Mouse (Mus musculus): ENCODE results near the gene Ly6g5b. TPM values are rescaled to one million over a fixed set of nuclear protein-coding genes. Genes with fewer than 3 reads are reported as not detected.

The Ly6g5b gene
- total RNA-seq, 2 experiments from 2014 or later, result not detected

Other genes starting within 250 kb of the Ly6g5b start
Only the 30 nearest of the 42 such genes appear.
- not detected in 2 replicates for gene Hspa1l, start 142.7 kb downstream of the Ly6g5b start, total RNA-seq (2014; fragmentation: Nextera tagmentation)
- gene Hspa1l, start 142.7 kb downstream of the Ly6g5b start, total RNA-seq (2017), result 0.09 TPM in 1 of 2 replicates, not detected in the other
- 129 and 305 TPM in 2 replicates for gene Lsm2, start 133.6 kb downstream of the Ly6g5b start, total RNA-seq (2014; fragmentation: Nextera tagmentation)
- 42.0 and 71.6 TPM in 2 replicates for gene Lsm2, start 133.6 kb downstream of the Ly6g5b start, total RNA-seq (2017)
- gene Vars, start 114.4 kb downstream of the Ly6g5b start, total RNA-seq (2014; fragmentation: Nextera tagmentation), result 75.6 and 150 TPM in 2 replicates
- 174 and 181 TPM in 2 replicates for gene Vars, start 114.4 kb downstream of the Ly6g5b start, total RNA-seq (2017)
- 0.11 and 0.19 TPM in 2 replicates for gene Vwa7, start 98.8 kb downstream of the Ly6g5b start, total RNA-seq (2014; fragmentation: Nextera tagmentation)
- gene Vwa7, start 98.8 kb downstream of the Ly6g5b start, total RNA-seq (2017), result not detected in 2 replicates
- gene Sapcd1, start 87.4 kb downstream of the Ly6g5b start, total RNA-seq (2014; fragmentation: Nextera tagmentation), result 2.5 TPM in 1 of 2 replicates, not detected in the other
- gene Sapcd1, start 87.4 kb downstream of the Ly6g5b start, total RNA-seq (2017), result 0.90 TPM in 1 of 2 replicates, not detected in the other
- gene Msh5, start 68.7 kb downstream of the Ly6g5b start, total RNA-seq (2014; fragmentation: Nextera tagmentation), result 0.19 and 6.8 TPM in 2 replicates
- gene Msh5, start 68.7 kb downstream of the Ly6g5b start, total RNA-seq (2017), result 0.62 and 3.6 TPM in 2 replicates
- gene Clic1, start 65.5 kb downstream of the Ly6g5b start, total RNA-seq (2014; fragmentation: Nextera tagmentation), result 231 and 245 TPM in 2 replicates
- gene Clic1, start 65.5 kb downstream of the Ly6g5b start, total RNA-seq (2017), result 268 and 347 TPM in 2 replicates
- 3.4 TPM in 1 of 2 replicates, not detected in the other for gene Ddah2, start 56.4 kb downstream of the Ly6g5b start, total RNA-seq (2014; fragmentation: Nextera tagmentation)
- gene Ddah2, start 56.4 kb downstream of the Ly6g5b start, total RNA-seq (2017), result 0.57 and 3.7 TPM in 2 replicates
- gene Ly6g6c, start 50.0 kb downstream of the Ly6g5b start, total RNA-seq (2014; fragmentation: Nextera tagmentation), result not detected in 2 replicates
- gene Ly6g6c, start 50.0 kb downstream of the Ly6g5b start, total RNA-seq (2017), result not detected in 2 replicates
- not detected in 2 replicates for gene Mpig6b, start 49.2 kb downstream of the Ly6g5b start, total RNA-seq (2014; fragmentation: Nextera tagmentation)
- gene Mpig6b, start 49.2 kb downstream of the Ly6g5b start, total RNA-seq (2017), result not detected in 2 replicates
- not detected in 2 replicates for gene Ly6g6e, start 38.5 kb downstream of the Ly6g5b start, total RNA-seq (2014; fragmentation: Nextera tagmentation)
- not detected in 2 replicates for gene Ly6g6e, start 38.5 kb downstream of the Ly6g5b start, total RNA-seq (2017)
- not detected in 2 replicates for gene Ly6g6d, start 37.4 kb downstream of the Ly6g5b start, total RNA-seq (2014; fragmentation: Nextera tagmentation)
- gene Ly6g6d, start 37.4 kb downstream of the Ly6g5b start, total RNA-seq (2017), result not detected in 2 replicates
- gene Ly6g6f, start 29.8 kb downstream of the Ly6g5b start, total RNA-seq (2014; fragmentation: Nextera tagmentation), result not detected in 2 replicates
- gene Ly6g6f, start 29.8 kb downstream of the Ly6g5b start, total RNA-seq (2017), result not detected in 2 replicates
- gene Abhd16a, start 26.2 kb downstream of the Ly6g5b start, total RNA-seq (2014; fragmentation: Nextera tagmentation), result 26.7 and 33.3 TPM in 2 replicates
- 27.7 and 35.0 TPM in 2 replicates for gene Abhd16a, start 26.2 kb downstream of the Ly6g5b start, total RNA-seq (2017)
- not detected in 2 replicates for gene Ly6g5c, start 7.1 kb downstream of the Ly6g5b start, total RNA-seq (2014; fragmentation: Nextera tagmentation)
- gene Ly6g5c, start 7.1 kb downstream of the Ly6g5b start, total RNA-seq (2017), result not detected in 2 replicates
- 21.2 and 25.4 TPM in 2 replicates for gene Gpank1, start 6.0 kb upstream of the Ly6g5b start, total RNA-seq (2014; fragmentation: Nextera tagmentation)
- gene Gpank1, start 6.0 kb upstream of the Ly6g5b start, total RNA-seq (2017), result 24.0 and 26.9 TPM in 2 replicates
- 289 and 384 TPM in 2 replicates for gene Csnk2b, start 6.6 kb upstream of the Ly6g5b start, total RNA-seq (2014; fragmentation: Nextera tagmentation)
- gene Csnk2b, start 6.6 kb upstream of the Ly6g5b start, total RNA-seq (2017), result 277 and 317 TPM in 2 replicates
- gene D17H6S53E, start 10.9 kb upstream of the Ly6g5b start, total RNA-seq (2014; fragmentation: Nextera tagmentation), result 16.3 and 18.4 TPM in 2 replicates
- 7.9 and 10.7 TPM in 2 replicates for gene D17H6S53E, start 10.9 kb upstream of the Ly6g5b start, total RNA-seq (2017)
- gene Apom, start 16.6 kb upstream of the Ly6g5b start, total RNA-seq (2014; fragmentation: Nextera tagmentation), result not detected in 2 replicates
- 1.2 TPM in 1 of 2 replicates, not detected in the other for gene Apom, start 16.6 kb upstream of the Ly6g5b start, total RNA-seq (2017)
- 93.9 and 111 TPM in 2 replicates for gene Bag6, start 19.8 kb upstream of the Ly6g5b start, total RNA-seq (2014; fragmentation: Nextera tagmentation)
- 68.8 and 74.0 TPM in 2 replicates for gene Bag6, start 19.8 kb upstream of the Ly6g5b start, total RNA-seq (2017)
- gene Prrc2a, start 49.5 kb upstream of the Ly6g5b start, total RNA-seq (2014; fragmentation: Nextera tagmentation), result 254 and 306 TPM in 2 replicates
- 43.2 and 67.9 TPM in 2 replicates for gene Prrc2a, start 49.5 kb upstream of the Ly6g5b start, total RNA-seq (2017)
- gene Aif1, start 60.6 kb upstream of the Ly6g5b start, total RNA-seq (2014; fragmentation: Nextera tagmentation), result 15.1 and 20.8 TPM in 2 replicates
- 7.8 and 14.3 TPM in 2 replicates for gene Aif1, start 60.6 kb upstream of the Ly6g5b start, total RNA-seq (2017)
- 78.7 and 89.0 TPM in 2 replicates for gene Lst1, start 73.0 kb upstream of the Ly6g5b start, total RNA-seq (2014; fragmentation: Nextera tagmentation)
- 55.5 and 115 TPM in 2 replicates for gene Lst1, start 73.0 kb upstream of the Ly6g5b start, total RNA-seq (2017)
- 1.6 TPM in 1 of 2 replicates, not detected in the other for gene Ltb, start 79.0 kb upstream of the Ly6g5b start, total RNA-seq (2014; fragmentation: Nextera tagmentation)
- gene Ltb, start 79.0 kb upstream of the Ly6g5b start, total RNA-seq (2017), result 0.41 and 0.99 TPM in 2 replicates
- gene Tnf, start 86.6 kb upstream of the Ly6g5b start, total RNA-seq (2014; fragmentation: Nextera tagmentation), result 5.9 and 12.2 TPM in 2 replicates
- gene Tnf, start 86.6 kb upstream of the Ly6g5b start, total RNA-seq (2017), result 13.1 and 15.2 TPM in 2 replicates
- not detected in 2 replicates for gene Lta, start 89.9 kb upstream of the Ly6g5b start, total RNA-seq (2014; fragmentation: Nextera tagmentation)
- gene Lta, start 89.9 kb upstream of the Ly6g5b start, total RNA-seq (2017), result not detected in 2 replicates
- gene Gm16181, start 105.4 kb upstream of the Ly6g5b start, total RNA-seq (2014; fragmentation: Nextera tagmentation), result not detected in 2 replicates
- gene Gm16181, start 105.4 kb upstream of the Ly6g5b start, total RNA-seq (2017), result 0.82 TPM in 1 of 2 replicates, not detected in the other
- 10.0 and 11.7 TPM in 2 replicates for gene Atp6v1g2, start 118.2 kb upstream of the Ly6g5b start, total RNA-seq (2014; fragmentation: Nextera tagmentation)
- gene Atp6v1g2, start 118.2 kb upstream of the Ly6g5b start, total RNA-seq (2017), result 2.0 and 3.9 TPM in 2 replicates
- 4.5 and 5.2 TPM in 2 replicates for gene Nfkbil1, start 120.4 kb upstream of the Ly6g5b start, total RNA-seq (2014; fragmentation: Nextera tagmentation)
- gene Nfkbil1, start 120.4 kb upstream of the Ly6g5b start, total RNA-seq (2017), result 5.3 and 5.9 TPM in 2 replicates
- 411 and 417 TPM in 2 replicates for gene Ddx39b, start 126.3 kb upstream of the Ly6g5b start, total RNA-seq (2014; fragmentation: Nextera tagmentation)
- gene Ddx39b, start 126.3 kb upstream of the Ly6g5b start, total RNA-seq (2017), result 175 and 187 TPM in 2 replicates

Data from granulocyte monocyte progenitor cell, adult 5-6 weeks (primary cell).